Mouse (Mus musculus) G1E (cell line): Measurements from ENCODE around the gene Tie1. TPM values are rescaled to one million over a fixed set of nuclear protein-coding genes. Genes with fewer than 3 reads are reported as not detected.

Experiments
- ATAC-seq: 2 replicates; pipeline ENCODE4 v1.8.0; 2016; ENCODE audit warnings: mild to moderate bottlenecking; ENCODE audit not compliant: insufficient number of reproducible peaks, poor library complexity, low FRiP score, severe bottlenecking; ENCODE audit errors: extremely low read depth
- DNase-seq: peaks from one replicate; pipeline ENCODE4 v3.0.0; 2012; ENCODE audit warnings: low spot score
- H3K27me3 ChIP-seq: 2 replicates; pipeline ENCODE4 v1.6.1; 2012; ENCODE audit warnings: mild to moderate bottlenecking, low read length, inconsistent platforms; ENCODE audit not compliant: insufficient read depth
- H3K36me3 ChIP-seq: replicated peaks from 2 replicates; pipeline ENCODE3; 2012; ENCODE audit warnings: mild to moderate bottlenecking, inconsistent platforms
- H3K4me1 ChIP-seq: 2 replicates; pipeline ENCODE4 v1.6.1; 2012; ENCODE audit warnings: low read depth, low read length, inconsistent platforms, mixed read lengths; ENCODE audit not compliant: insufficient read depth
- H3K4me3 ChIP-seq: 2 replicates; pipeline ENCODE4 v1.5.1; 2012; ENCODE audit warnings: low read depth, mild to moderate bottlenecking, inconsistent platforms, low read length, moderate library complexity, mixed read lengths
- H3K9me3 ChIP-seq: replicated peaks from 2 replicates; pipeline ENCODE4 v1.6.1; 2012; ENCODE audit warnings: inconsistent platforms
- CTCF ChIP-seq: IDR thresholded peaks from 2 replicates; pipeline ENCODE4 v1.5.1; 2012; ENCODE audit warnings: low read depth, low read length, inconsistent platforms, mixed read lengths
- GATA1 ChIP-seq: IDR thresholded peaks from 2 replicates; pipeline ENCODE4 v1.6.1; 2012; ENCODE audit warnings: borderline replicate concordance, low read length, inconsistent platforms, mixed read lengths
- GATA2 ChIP-seq: IDR thresholded peaks from 2 replicates; pipeline ENCODE4 v1.6.1; 2012; ENCODE audit warnings: low read depth, low read length, inconsistent platforms, borderline replicate concordance
- POLR2AphosphoS5 ChIP-seq: IDR thresholded peaks from 2 replicates; pipeline ENCODE4 v1.6.1; 2012; ENCODE audit warnings: low read depth, low read length, inconsistent platforms; ENCODE audit not compliant: insufficient replicate concordance
- TAL1 ChIP-seq: conservative IDR thresholded peaks from 2 replicates; pipeline ENCODE4 v1.6.1; 2012; ENCODE audit warnings: low read depth, low read length, inconsistent platforms, mixed read lengths
- polyA plus RNA-seq: library from polyadenylated mRNA; stranded (reverse); fragments of >175 nt; gene quantifications from 2 replicates; pipeline ENCODE4 v1.2.3, GENCODE M21; 2012
- total RNA-seq, 2 experiments: library from RNA; stranded (forward) in 1 of 2; stranded (reverse) in 1 of 2; fragments of 200-1000 nt in 1 of 2; fragments of >200 nt in 1 of 2; fragmentation: Nextera tagmentation in 1 of 2; gene quantifications; 2 replicates each; pipeline ENCODE4 v1.2.3; 2014 to 2017

Tie1 gene
- total and polyA plus RNA-seq, 3 experiments: 0.01 to 0.05 TPM; not detected in 1

DNA sequence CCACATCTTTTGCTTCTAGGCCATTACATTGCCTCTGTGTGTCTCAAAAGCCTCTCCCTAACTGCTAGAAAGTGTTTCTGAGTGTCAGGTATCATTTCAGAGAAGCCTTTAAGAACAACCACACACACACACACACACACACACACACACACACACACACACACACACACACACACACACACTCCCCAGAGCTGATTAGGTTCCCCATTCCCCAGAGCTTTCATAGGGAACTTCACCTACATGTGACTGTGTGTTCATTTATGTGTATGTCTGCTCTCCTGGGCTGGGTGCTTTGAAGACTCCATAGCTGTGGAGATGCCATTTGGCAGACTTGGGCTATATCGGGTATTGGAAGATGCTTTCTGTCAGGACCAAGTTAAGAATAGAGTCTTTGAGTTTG is 64.5 kb downstream of the Tie1 start:
- peaks cover 68% of the 10 kb centered on the region for H3K4me1 ChIP-seq
- H3K4me3 ChIP-seq: peak overlapping the region; percentile 9; the same call in 1 of the 2 replicates
- peaks cover 51% of the 10 kb centered on the region for H3K36me3 ChIP-seq
- H3K9me3 ChIP-seq: no peaks in the 10 kb centered on the region
- TF ChIP-seq GATA1 (no peak), POLR2AphosphoS5 (no peak), CTCF (no peak), GATA2 (no peak), TAL1 (no peak)
- H3K27me3 ChIP-seq: no peaks in the 10 kb centered on the region
- ATAC-seq (no peak), DNase-seq (no peak)

DNA sequence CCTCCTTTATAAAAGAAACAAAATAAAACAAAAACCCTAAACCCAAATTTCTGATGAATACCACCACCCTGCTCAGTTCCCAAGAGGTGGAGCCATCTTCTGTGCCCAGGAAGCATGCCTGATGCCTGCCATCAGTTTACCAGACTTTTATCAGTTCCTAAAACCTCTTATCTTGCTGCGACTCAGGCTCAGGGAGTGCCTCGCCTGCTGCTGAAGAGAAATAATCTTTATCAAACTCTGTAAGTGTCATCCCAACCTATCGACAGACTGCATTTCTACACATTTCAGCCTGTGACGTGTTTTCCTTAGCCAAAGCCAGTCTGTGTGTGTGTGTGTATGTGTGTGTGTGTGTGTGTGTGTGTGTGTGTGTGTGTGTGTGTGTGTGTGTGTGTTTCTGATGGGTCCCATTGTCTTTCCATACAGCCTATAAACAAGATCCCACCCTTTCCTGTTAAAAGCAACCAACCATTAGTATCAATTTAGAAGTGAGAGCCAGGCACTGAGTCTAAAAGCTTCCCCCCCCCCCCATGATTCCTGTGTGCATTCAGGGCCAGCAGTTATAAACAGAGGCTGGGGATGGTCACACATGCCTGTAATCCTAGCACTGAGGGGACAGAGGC is 65.2 kb downstream of the Tie1 start:
- TF ChIP-seq GATA2 (no peak), TAL1 (peak; percentile 81)
- Histone ChIP-seq H3K27me3 (no peaks in the 10 kb centered on the region), H3K4me1 (peaks cover 60% of the 10 kb centered on the region), H3K36me3 (peaks cover 51% of the 10 kb centered on the region), H3K4me3 (peak overlapping the region; percentile 9; the same call in 1 of the 2 replicates), H3K9me3 (no peaks in the 10 kb centered on the region)
- peak; percentile 61 for ATAC-seq
- DNase-seq: peak; percentile 48

DNA sequence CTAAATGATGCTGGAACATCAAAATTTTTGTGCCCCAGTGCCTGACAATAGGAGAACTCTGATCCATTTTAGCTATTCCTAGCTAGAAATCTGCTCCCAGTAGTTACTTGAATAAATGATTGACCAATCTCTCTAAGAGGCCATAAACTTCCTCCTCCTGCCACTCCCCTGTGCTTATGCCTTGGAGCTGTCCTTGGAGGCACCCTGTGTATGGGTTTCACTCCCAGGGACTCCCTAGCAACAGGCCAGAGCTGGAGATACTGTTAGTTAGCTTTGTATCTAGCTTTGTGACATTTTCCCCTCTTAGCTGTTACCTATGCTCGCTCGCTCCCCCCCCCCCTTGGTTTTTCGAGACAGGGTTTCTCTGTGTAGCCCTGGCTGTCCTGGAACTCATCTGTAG is 68.5 kb downstream of the Tie1 start:
- Histone ChIP-seq H3K4me1 (peaks cover 43% of the 10 kb centered on the region), H3K36me3 (peaks cover 70% of the 10 kb centered on the region), H3K4me3 (no peak overlapping the region), H3K27me3 (no peaks in the 10 kb centered on the region), H3K9me3 (no peaks in the 10 kb centered on the region)
- DNase-seq (no peak), ATAC-seq (no peak)
- TF ChIP-seq CTCF: no peak
- no peak for TF ChIP-seq POLR2AphosphoS5
- no peak for TF ChIP-seq GATA1
- TF ChIP-seq GATA2: no peak
- TF ChIP-seq TAL1: no peak

Other genes with a start within 250 kb of the Tie1 start
- gene Ptprf, start 198.7 kb downstream of the Tie1 start, total RNA-seq (2014; fragmentation: Nextera tagmentation): not detected in 2 replicates
- 0.06 and 0.27 TPM in 2 replicates for gene Ptprf, start 198.7 kb downstream of the Tie1 start, total RNA-seq (2017)
- gene Ptprf, start 198.7 kb downstream of the Tie1 start, polyA plus RNA-seq: not detected in 2 replicates
- 28.3 and 28.5 TPM in 2 replicates for gene Szt2, start 80.8 kb downstream of the Tie1 start, total RNA-seq (2014; fragmentation: Nextera tagmentation)
- gene Szt2, start 80.8 kb downstream of the Tie1 start, total RNA-seq (2017): 5.2 and 6.2 TPM in 2 replicates
- gene Szt2, start 80.8 kb downstream of the Tie1 start, polyA plus RNA-seq: 64.3 and 82.7 TPM in 2 replicates
- 73.5 and 87.0 TPM in 2 replicates for gene Med8, start 80.7 kb downstream of the Tie1 start, total RNA-seq (2014; fragmentation: Nextera tagmentation)
- 124 and 133 TPM in 2 replicates for gene Med8, start 80.7 kb downstream of the Tie1 start, total RNA-seq (2017)
- 43.4 and 45.0 TPM in 2 replicates for gene Med8, start 80.7 kb downstream of the Tie1 start, polyA plus RNA-seq
- 95.3 and 122 TPM in 2 replicates for gene Elovl1, start 62.0 kb downstream of the Tie1 start, total RNA-seq (2014; fragmentation: Nextera tagmentation)
- gene Elovl1, start 62.0 kb downstream of the Tie1 start, total RNA-seq (2017): 117 and 138 TPM in 2 replicates
- 82.4 and 98.1 TPM in 2 replicates for gene Elovl1, start 62.0 kb downstream of the Tie1 start, polyA plus RNA-seq
- 43.7 and 52.5 TPM in 2 replicates for gene Cdc20, start 52.7 kb downstream of the Tie1 start, total RNA-seq (2014; fragmentation: Nextera tagmentation)
- gene Cdc20, start 52.7 kb downstream of the Tie1 start, total RNA-seq (2017): 86.2 and 97.4 TPM in 2 replicates
- gene Cdc20, start 52.7 kb downstream of the Tie1 start, polyA plus RNA-seq: 153 and 175 TPM in 2 replicates
- not detected in 2 replicates for gene Mpl, start 32.5 kb downstream of the Tie1 start, total RNA-seq (2014; fragmentation: Nextera tagmentation)
- gene Mpl, start 32.5 kb downstream of the Tie1 start, total RNA-seq (2017): 0.06 and 1.0 TPM in 2 replicates
- 0.03 and 0.05 TPM in 2 replicates for gene Mpl, start 32.5 kb downstream of the Tie1 start, polyA plus RNA-seq
- gene 2610528J11Rik, start 36.9 kb upstream of the Tie1 start, total RNA-seq (2014; fragmentation: Nextera tagmentation): not detected in 2 replicates
- not detected in 2 replicates for gene 2610528J11Rik, start 36.9 kb upstream of the Tie1 start, total RNA-seq (2017)
- not detected in 2 replicates for gene 2610528J11Rik, start 36.9 kb upstream of the Tie1 start, polyA plus RNA-seq
- not detected in 2 replicates for gene Tmem125, start 54.0 kb upstream of the Tie1 start, total RNA-seq (2014; fragmentation: Nextera tagmentation)
- 0.22 TPM in 1 of 2 replicates, not detected in the other for gene Tmem125, start 54.0 kb upstream of the Tie1 start, total RNA-seq (2017)
- not detected in 2 replicates for gene Tmem125, start 54.0 kb upstream of the Tie1 start, polyA plus RNA-seq
- gene Cfap57, start 130.7 kb upstream of the Tie1 start, total RNA-seq (2014; fragmentation: Nextera tagmentation): not detected in 2 replicates
- gene Cfap57, start 130.7 kb upstream of the Tie1 start, total RNA-seq (2017): 0.05 TPM in 1 of 2 replicates, not detected in the other
- gene Cfap57, start 130.7 kb upstream of the Tie1 start, polyA plus RNA-seq: not detected in 2 replicates
- 116 and 153 TPM in 2 replicates for gene Ebna1bp2, start 130.7 kb upstream of the Tie1 start, total RNA-seq (2014; fragmentation: Nextera tagmentation)
- 116 and 127 TPM in 2 replicates for gene Ebna1bp2, start 130.7 kb upstream of the Tie1 start, total RNA-seq (2017)
- 25.0 and 41.7 TPM in 2 replicates for gene Ebna1bp2, start 130.7 kb upstream of the Tie1 start, polyA plus RNA-seq
- not detected in 2 replicates for gene Olfr62, start 168.9 kb upstream of the Tie1 start, total RNA-seq (2014; fragmentation: Nextera tagmentation)
- gene Olfr62, start 168.9 kb upstream of the Tie1 start, total RNA-seq (2017): 0.11 TPM in 1 of 2 replicates, not detected in the other
- gene Olfr62, start 168.9 kb upstream of the Tie1 start, polyA plus RNA-seq: not detected in 2 replicates
- not detected in 2 replicates for gene Olfr1342, start 202.7 kb upstream of the Tie1 start, total RNA-seq (2014; fragmentation: Nextera tagmentation)
- 0.11 TPM in 1 of 2 replicates, not detected in the other for gene Olfr1342, start 202.7 kb upstream of the Tie1 start, total RNA-seq (2017)
- not detected in 2 replicates for gene Olfr1342, start 202.7 kb upstream of the Tie1 start, polyA plus RNA-seq
- not detected in 2 replicates for gene Olfr1341, start 213.5 kb upstream of the Tie1 start, total RNA-seq (2014; fragmentation: Nextera tagmentation)
- 0.12 and 0.16 TPM in 2 replicates for gene Olfr1341, start 213.5 kb upstream of the Tie1 start, total RNA-seq (2017)
- gene Olfr1341, start 213.5 kb upstream of the Tie1 start, polyA plus RNA-seq: not detected in 2 replicates
- not detected in 2 replicates for gene Olfr1340, start 230.1 kb upstream of the Tie1 start, total RNA-seq (2014; fragmentation: Nextera tagmentation)
- 0.05 TPM in 1 of 2 replicates, not detected in the other for gene Olfr1340, start 230.1 kb upstream of the Tie1 start, total RNA-seq (2017)
- gene Olfr1340, start 230.1 kb upstream of the Tie1 start, polyA plus RNA-seq: not detected in 2 replicates
- gene Olfr1339, start 242.1 kb upstream of the Tie1 start, total RNA-seq (2014; fragmentation: Nextera tagmentation): not detected in 2 replicates
- gene Olfr1339, start 242.1 kb upstream of the Tie1 start, total RNA-seq (2017): 0.06 and 0.11 TPM in 2 replicates
- not detected in 2 replicates for gene Olfr1339, start 242.1 kb upstream of the Tie1 start, polyA plus RNA-seq